Mouse (Mus musculus) liver, adult (tissue): ENCODE data around the gene Eif2d.

ENCODE experiments used
- GATA4 ChIP-seq: IDR thresholded peaks from 2 replicates; pipeline ENCODE4 v1.6.1; 2014; ENCODE audit warnings: mild to moderate bottlenecking, low read length; ENCODE audit not compliant: insufficient replicate concordance

The Eif2d gene

DNA sequence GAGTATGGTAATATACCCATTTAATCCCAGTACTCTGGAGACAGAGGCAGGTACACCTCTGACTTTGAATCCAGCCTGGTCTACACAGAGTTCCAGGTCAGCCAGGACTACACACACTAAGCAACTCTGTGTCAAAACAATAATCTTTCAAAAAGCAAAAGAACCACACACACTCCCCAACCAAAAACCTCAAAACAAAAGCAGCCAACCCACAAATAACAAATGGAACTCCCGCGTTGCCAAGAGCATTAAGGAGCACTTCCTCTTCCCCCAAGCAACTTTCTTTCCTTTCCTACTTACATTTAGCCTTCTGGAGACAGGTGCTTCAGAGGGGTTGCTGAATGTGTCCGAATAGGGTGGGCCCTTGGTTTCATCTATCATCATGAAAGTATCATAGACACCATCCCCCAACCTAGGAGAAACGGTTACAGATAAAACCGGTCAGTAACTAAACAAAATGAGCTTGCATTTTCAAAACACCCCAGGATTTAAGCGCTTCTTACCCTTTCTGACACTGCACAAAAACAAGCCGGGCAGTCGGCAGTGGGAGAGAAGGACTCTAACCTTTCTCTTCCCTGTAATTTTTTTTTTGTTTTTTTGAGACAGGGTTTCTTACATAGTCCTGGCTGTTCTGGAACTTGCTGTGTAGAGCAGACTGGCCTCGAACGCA, 16.9 kb upstream of the Eif2d start:
- no peak for TF ChIP-seq GATA4

DNA sequence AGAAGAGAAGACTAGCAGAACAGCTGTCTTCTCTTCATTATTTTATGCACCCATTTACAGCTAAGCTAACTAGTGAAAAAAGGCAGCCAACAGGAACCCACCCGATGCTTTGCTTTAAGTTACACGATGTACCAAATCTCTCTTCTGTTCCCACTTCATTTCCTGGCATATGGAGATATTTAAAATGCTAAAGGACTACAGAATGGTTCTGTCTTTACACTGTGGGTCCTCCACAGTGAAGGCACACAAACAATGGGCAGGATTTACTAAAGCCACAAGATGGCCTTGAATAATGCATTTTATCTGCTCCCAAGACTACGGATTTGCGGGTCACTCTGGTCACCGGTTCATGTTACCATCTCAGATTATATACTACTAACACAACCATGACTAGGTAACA, 15.9 kb upstream of the Eif2d start:
- no peak for TF ChIP-seq GATA4

DNA sequence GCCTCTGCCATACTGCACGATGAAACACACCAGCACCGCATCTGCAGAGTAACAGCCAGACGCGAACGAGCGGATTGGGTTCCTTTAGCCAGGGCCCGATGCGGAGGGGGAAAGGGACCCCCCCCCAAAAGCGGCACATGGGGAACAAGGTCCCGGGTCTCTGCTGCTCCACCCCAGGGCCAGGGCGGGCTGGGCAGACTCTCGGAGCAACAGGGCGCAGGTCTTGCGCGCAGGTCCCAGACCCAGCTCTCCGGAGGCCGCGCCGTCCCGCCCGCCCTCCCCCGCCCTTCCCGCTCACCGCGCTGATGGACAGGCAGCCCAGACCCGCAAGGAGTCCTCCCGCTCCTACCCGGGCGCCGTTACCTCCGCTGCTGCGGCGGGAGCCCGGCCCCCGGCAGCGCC, 15.3 kb upstream of the Eif2d start:
- no peak for TF ChIP-seq GATA4

DNA sequence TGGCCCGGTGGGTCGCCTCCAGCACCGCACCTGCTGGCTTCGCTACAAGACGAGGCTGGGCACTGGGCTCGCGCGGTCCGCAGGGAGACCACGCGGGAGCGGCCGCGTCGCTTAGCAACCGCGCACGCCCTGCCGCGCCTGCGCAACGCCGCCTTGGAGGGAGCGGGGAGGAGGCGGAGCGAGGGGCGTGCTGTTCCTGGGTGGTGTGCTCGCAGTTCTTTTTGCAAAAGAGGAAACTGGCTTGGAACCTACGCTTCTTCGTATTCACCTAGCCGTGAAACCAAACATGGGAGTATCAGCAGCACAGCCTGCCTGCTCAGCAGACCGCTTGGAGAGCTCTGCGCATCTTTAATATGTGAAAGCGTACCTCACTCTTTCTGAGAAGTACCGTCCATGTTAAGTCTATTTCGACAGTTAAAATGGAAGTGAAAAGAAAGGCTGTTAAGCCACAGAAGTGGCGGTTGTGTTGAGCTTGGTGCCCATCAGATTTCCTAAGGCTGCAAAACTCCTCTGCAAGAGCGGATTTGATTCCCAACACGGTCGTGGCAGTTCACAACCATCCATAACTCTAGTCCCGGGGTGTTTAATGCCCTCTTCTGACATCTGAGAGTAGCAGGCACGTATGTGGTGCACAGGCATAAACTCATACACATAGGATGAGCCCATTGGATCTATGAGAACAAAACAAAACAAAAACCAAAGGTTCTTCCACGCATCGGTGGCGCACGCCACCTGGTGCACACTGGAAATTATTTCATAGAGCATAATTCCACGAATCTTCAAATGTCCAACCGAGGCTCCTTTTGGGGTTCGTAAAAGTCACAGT, 14.6 kb upstream of the Eif2d start, which contains the start of gene Dyrk3:
Gene Dyrk3 (minus strand): TSS at position 150 of the 826 bp plus-strand sequence.
- TF ChIP-seq GATA4, result no peak

DNA sequence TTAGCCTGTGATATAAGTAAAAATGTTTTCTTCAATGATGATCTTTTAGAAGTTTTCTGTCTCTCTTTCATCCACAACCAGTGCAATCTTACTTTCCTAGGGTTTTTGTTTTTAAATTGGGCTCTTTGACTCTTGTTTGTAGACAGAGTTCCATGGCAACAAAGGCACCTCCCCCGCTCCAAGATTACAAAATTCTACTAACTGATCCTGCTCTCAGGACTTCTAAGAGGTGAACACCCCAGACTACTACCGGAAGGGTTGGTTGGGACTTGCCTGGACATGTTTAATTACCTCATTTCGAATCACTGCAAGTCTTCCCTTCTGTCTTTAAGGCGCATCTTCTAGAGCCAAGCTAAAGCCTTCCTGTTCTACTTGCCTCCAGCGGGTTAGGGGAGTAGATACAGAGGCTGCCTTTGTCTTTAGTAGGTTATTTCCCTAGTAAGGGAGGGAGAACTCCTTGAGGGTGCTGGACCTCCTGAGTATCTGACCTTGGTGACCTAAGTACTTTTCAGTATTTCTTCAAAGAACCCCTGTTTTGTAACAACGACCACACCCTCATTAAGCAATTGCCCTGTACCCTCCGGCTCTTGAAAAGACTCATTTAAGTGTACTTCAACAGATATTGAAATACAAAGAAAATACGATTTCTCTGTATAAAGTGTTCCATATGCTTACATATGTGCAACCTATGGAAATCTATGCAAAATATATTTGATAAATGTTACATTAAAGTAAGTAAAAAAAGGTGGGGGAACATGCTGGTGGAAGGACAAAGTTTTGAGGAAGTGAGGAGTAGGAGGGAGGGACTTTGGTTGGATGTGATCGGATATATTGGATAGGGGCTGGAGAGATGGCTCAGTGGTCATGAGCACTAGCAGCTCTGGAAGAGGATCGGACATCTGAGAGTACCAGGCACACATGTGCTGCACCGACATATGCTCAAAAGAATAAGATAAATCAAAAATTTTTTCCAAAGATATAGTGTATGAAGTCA, 13.6 kb upstream of the Eif2d start:
- TF ChIP-seq GATA4, result no peak

DNA sequence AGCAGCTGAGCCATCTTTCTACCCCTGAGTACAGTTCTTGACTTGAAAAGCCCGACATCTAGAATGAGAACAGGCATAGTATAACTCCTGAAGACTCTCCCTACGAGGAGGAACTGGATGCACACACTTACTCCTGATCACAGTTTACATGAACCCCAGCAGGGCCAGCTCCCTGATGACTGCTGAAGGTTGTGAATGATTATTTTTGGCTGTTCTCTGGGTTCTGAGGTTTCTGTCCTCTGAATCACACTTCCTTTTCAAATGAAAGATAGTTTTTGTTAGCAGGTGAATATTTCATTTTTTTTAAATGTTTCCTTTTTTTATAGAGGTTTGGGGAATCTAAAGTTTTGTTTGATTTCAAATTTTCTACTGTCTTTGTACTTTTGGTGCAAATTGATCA, 11.5 kb upstream of the Eif2d start:
- TF ChIP-seq GATA4, result no peak

DNA sequence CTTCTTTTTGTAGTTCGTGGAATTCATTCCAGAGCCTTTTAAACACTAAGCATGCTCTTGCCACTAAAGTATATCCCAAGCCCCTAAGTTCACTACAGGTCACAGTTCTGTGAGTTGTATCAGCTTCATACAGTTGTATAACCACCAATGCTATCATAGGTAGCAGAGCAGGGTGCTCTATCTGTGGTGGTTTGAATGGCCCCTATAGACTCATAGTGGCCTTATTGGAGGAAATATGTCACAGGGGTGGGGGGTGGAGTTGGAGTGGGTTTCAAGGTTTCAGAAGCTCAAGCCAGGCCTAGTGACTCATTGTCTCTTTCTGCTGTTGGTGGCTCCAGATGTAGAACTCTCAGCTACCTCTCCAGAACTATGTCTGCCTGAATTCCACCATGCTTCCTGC, 10.5 kb upstream of the Eif2d start:
- no peak for TF ChIP-seq GATA4

DNA sequence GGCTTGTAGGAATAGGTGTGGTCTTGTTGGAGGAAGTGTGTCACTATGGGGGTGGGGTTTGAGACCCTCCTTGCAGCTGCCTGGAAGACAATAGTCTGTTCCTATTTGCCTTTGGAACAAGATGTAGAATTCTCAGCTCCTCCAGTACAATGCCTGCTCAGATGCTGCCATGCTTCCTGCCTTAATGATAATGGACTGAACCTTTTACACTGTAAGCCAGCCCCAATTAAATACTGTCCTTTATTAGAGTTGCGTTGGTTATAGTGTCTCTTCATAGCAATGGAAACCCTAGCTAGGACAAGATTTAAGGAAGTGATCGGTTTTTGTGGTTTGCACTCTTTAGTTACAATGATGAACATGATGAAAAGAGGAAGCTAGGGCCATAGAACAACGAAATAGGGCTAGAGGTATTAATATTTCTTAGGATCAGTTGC, 6.8 kb upstream of the Eif2d start:
- TF ChIP-seq GATA4, result no peak

DNA sequence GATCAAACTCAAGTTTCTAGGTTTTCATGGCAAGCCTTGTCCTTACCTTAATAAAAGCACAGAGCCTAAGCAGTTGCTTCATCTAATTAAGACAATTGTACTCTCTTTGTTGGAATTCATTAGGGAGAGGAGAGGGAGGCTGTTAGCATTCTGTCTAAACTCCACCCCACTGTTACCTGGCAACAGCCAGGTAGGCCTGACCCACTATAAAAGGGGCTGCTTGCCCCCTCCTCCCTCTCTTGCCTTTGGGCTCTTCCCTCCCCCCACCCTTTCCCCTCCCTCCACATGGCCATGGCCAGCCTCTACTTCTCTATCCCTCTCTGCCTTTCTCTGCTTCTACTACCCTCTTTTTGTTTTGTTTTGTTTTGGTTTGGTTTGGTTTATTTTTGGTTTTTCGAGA, 3.5 kb upstream of the Eif2d start:
- no peak for TF ChIP-seq GATA4

DNA sequence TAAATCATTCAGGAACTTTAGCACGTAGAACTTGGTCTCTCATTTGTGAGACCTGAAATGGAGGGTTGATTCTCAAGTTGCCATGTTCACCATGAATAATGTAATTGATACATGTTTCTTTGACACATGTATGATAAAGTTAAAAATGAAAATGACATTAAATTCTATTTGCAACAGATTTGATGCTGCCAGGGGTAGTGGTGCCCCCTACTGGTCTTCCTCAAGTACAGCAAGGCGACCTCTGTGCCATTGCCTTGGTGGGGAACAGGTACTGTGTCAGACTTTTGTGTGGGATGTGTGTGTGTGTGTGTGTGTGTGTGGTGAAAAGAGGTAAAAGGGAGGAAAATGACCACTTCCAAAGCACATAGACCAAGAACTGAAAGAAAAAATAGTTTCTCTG, 2.5 kb downstream of the Eif2d start:
- TF ChIP-seq GATA4, result no peak

DNA sequence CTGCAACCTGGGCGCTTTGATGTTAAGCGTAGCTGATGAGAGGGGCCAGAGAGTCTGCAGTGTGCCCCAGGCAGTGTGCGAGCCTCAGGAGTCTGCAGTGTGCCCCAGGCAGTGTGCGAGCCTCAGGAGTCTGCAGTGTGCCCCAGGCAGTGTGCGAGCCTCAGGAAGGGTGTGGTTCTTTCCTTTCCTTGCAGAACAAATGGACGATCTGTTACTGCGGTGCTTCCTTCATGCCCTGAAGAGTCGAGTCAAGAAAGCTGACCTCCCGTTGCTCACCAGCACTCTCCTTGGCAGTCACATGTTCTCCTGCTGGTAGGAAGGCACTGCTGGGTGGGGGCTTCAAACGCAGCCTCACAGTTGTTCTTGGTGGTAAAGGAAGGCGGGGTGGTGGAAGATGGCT, 8.1 kb downstream of the Eif2d start:
- TF ChIP-seq GATA4, result no peak

DNA sequence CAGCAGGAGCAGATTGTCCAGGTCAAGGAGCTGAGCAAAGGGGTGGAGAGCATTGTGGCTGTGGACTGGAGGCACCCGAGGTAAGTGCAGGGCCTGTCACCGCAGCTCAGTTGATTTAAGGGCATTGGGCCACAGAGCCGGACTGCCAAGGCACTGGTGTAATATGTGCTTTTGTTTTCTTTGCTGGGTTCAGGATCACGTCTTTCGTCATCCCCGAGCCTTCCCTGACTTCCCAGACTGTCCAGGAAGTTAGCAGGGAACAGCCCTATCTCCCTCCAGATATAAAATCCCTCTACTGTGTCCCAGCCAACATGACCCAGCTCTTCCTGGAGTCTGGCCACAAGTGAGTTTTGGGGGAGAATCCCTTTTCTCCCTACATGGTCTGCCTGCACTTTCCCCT, 11.4 kb downstream of the Eif2d start:
- peak; percentile 81; the same call in 1 of the 2 replicates for TF ChIP-seq GATA4

DNA sequence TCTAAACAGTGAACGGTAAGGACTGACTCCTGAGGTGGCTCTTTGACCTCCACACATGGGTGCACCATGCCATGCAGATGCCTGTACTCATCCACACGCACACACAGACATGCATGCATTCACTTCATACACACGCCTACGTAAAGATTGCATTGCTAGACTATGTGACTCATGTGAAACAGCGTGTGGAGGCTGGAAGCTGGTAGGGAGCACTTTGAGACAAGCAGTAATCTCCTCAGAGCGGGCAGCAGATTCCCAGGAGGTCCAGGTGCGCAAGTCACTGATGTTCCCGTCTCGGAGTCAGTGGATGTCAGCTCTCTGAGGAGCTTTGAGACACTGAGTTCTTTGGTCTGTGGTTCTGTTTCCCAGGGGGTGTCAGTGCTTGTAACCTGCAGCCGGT, 14.6 kb downstream of the Eif2d start:
- TF ChIP-seq GATA4, result no peak

DNA sequence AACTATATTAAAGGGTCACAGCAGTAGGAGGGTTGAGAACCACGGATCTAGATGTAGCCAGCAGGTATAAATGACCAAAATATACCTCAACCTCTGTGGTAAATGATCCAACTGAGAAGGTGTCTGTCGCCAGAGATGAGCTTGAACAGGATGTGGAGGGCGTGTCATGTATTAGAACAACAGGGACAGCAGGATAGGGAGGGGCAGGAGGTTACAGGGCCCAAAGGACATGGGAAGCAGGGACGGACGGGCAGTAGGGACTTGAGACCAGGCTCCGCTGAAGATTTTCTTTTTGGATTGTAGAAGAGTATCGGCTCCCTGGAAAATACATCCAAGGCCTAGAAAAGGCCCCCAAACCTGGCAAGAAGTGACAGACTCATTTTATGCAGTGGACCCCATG, 20.0 kb downstream of the Eif2d start:
- TF ChIP-seq GATA4, result no peak

DNA sequence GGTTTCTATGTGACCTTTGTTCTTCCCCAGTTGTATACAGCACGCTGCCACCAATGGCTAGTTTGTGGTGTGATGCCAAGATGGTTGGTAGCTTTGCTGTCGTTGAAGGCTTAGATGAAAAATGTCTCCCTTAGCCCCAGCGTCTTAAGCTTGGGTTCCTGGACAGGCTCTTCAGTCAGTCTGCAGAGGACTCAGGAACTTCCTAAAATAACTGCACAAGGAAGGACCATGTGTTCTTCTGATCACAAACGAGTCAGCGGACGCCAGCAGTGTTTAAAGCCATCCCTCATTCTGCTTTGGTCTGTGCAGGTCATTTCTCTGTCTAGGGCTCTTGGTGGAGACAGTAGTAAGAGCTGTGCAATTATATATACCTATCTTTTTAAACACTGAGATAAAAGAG, 20.8 kb downstream of the Eif2d start:
- TF ChIP-seq GATA4, result no peak

DNA sequence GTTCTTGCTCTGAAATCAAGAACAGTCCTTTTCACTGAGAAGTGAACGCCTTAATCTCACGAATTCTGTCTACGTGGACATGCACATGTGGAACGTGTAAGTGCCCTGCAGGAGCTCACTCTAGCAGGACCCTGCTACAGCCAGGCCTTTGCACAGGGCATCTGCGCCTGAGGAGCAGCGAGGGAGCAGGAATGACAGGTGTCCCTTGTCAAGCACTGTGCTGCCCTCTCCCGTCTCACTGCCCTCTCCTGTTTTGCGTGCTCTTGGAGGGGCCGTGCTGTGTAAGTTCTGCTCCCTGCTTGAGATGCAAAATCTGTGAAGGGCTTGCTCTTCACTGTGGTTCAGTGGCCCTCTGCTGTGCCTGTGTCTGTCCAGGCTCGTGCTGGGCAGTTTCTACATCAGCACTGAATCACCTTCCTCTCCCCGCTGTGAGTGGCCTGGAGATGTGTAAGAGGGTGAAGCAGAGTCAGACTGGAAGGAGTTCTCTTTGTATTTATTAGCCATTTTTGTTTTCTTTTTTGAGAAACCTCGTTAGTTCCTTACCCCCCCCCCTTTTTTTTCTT, 21.4 kb downstream of the Eif2d start:
- no peak for TF ChIP-seq GATA4

DNA sequence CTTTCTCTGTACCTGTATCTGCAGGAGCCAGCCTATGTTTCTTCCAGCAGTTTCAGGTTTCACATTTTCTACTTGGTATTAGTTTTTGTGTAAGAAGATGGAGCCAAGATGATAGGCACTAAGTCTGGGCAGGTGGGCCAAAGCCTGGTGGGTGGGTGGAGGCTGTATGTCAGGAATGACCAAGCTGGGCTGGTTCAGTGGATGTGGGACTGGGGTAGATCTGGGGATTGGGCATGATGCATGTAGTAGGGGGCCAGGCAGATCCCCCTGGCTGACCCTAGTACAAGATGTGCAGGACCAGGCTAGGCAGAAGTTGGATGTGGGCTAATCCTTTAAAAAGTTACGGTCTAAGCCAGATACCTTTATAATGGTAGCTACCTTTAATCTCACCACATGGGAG, 22.2 kb downstream of the Eif2d start:
- no peak for TF ChIP-seq GATA4
